In genomic region chr17:27480143-27481103, GRCm38 (mm10) we compare ENCODE assay signal across 8 mouse cellular contexts. TPM values are rescaled to one million over a fixed set of nuclear protein-coding genes. Genes with fewer than 3 reads are reported as not detected.
DNase-seq lines count a peak whose midpoint lies in the region; ATAC-seq and TF ChIP-seq lines count a peak whose summit lies in the region.
"Had no signal": no experiment of that assay in that cellular context is flagged by ENCODE, and none has a peak within 500 bp of the region (broad histone marks: within the 10 kb centered on the region; RNA-seq: fewer than 3 reads in every experiment).

No protein-coding gene starts in this region.

- peak overlapping the region; percentile 12; the same call in 1 of the 2 replicates for H3K4me2 ChIP-seq in forebrain, embryonic 15.5 days (replicated peaks)
- peak overlapping the region; percentile 17 for H3K4me2 ChIP-seq in hindbrain, embryonic 16.5 days (ENCODE audit: low read length)
- H3K4me2 ChIP-seq in lung, postnatal 0 days (replicated peaks; ENCODE audit: low read depth, low read length) = peak overlapping the region; percentile 9; the same call in 1 of the 2 replicates

- H3K4me1 ChIP-seq in forebrain, embryonic 15.5 days = peaks cover 15% of the 10 kb centered on the region
- H3K4me1 ChIP-seq in hindbrain, embryonic 16.5 days (ENCODE audit: control insufficient read depth, insufficient read depth, low read depth, low read length) = peaks cover 14% of the 10 kb centered on the region
- H3K4me1 ChIP-seq in lung, postnatal 0 days (ENCODE audit: insufficient read depth, low read depth, low read length) = no peaks in the 10 kb centered on the region

- no peaks in the 10 kb centered on the region for H3K27me3 ChIP-seq in forebrain, embryonic 15.5 days
- H3K27me3 ChIP-seq in hindbrain, embryonic 16.5 days (replicated peaks; ENCODE audit: control insufficient read depth, insufficient read depth, low read length) = no peaks in the 10 kb centered on the region
- no peaks in the 10 kb centered on the region for H3K27me3 ChIP-seq in lung, postnatal 0 days (replicated peaks; ENCODE audit: insufficient read depth, low read length)

- no peak for TF ChIP-seq EP300 in lung, postnatal 0 days (IDR thresholded peaks at IDR 0.05)

- ATAC-seq in forebrain, embryonic 15.5 days (replicated peaks) = peak; percentile 65
- ATAC-seq in hindbrain, embryonic 16.5 days = peak; percentile 54; the same call in 1 of the 2 replicates
- peak; percentile 47; the same call in 1 of the 2 replicates for ATAC-seq in lung, postnatal 0 days
- ATAC-seq in granulocyte monocyte progenitor cell, adult 5-6 weeks (replicated peaks; ENCODE audit: poor library complexity, severe bottlenecking) = no peak

- no peaks in the 10 kb centered on the region for H3K36me3 ChIP-seq in forebrain, embryonic 15.5 days
- H3K36me3 ChIP-seq in hindbrain, embryonic 16.5 days (ENCODE audit: control insufficient read depth, insufficient read depth, low read length) = no peaks in the 10 kb centered on the region; the same call in 1 of the 2 replicates
- H3K36me3 ChIP-seq in lung, postnatal 0 days (ENCODE audit: insufficient read depth, low read length) = no peaks in the 10 kb centered on the region

- H3K27ac ChIP-seq in forebrain, embryonic 15.5 days (replicated peaks) = peak overlapping the region; percentile 78
- H3K27ac ChIP-seq in hindbrain, embryonic 16.5 days (ENCODE audit: low read depth, low read length) = peak overlapping the region; percentile 75
- H3K27ac ChIP-seq in lung, postnatal 0 days (ENCODE audit: low read length) = no peak overlapping the region
- H3K27ac ChIP-seq: kidney, postnatal 0 days had no signal

- H3K9ac ChIP-seq in forebrain, embryonic 15.5 days (replicated peaks) = peak overlapping the region; percentile 28
- peak overlapping the region; percentile 57 for H3K9ac ChIP-seq in hindbrain, embryonic 16.5 days (ENCODE audit: low read depth, low read length)
- no peak overlapping the region for H3K9ac ChIP-seq in lung, postnatal 0 days (replicated peaks; ENCODE audit: low read depth)

- no peak for TF ChIP-seq CTCF in lung, postnatal 0 days (IDR thresholded peaks at IDR 0.05)

- WGBS in forebrain, embryonic 15.5 days = 33% methylated on average over 29 of the region's 29 CpGs
- 37% methylated on average over 29 of the region's 29 CpGs for WGBS in hindbrain, embryonic 16.5 days
- 23% methylated on average over 29 of the region's 29 CpGs for WGBS in lung, postnatal 0 days

- H3K4me3 ChIP-seq in forebrain, embryonic 15.5 days = no peak overlapping the region
- H3K4me3 ChIP-seq in hindbrain, embryonic 16.5 days (ENCODE audit: low read length) = no peak overlapping the region
- H3K4me3 ChIP-seq in lung, postnatal 0 days (ENCODE audit: low read depth, low read length) = no peak overlapping the region

- DNase-seq in cerebellum, postnatal 25 days = peak; percentile 77 to 81
- DNase-seq in lung, postnatal 0 days (ENCODE audit: low spot score) = peak; percentile 25
- DNase-seq in right cerebral cortex, adult 18-20 months = peak; percentile 52
- no peak for DNase-seq in gastrocnemius, postnatal 4 days (ENCODE audit: low spot score in 2 of 2)

- no peaks in the 10 kb centered on the region for H3K9me3 ChIP-seq in forebrain, embryonic 15.5 days
- no peaks in the 10 kb centered on the region for H3K9me3 ChIP-seq in hindbrain, embryonic 16.5 days (ENCODE audit: control insufficient read depth, low read length)
- no peaks in the 10 kb centered on the region for H3K9me3 ChIP-seq in lung, postnatal 0 days (ENCODE audit: low read length)

RNA-seq across cellular contexts. Expression of gene Grm4, which starts 40.8 kb away (rescaled TPM):
- 2.4 and 3.0 TPM in 2 replicates for polyA plus RNA-seq in forebrain, embryonic 15.5 days (2015; fragmentation: Nextera tagmentation; extraction: Ambion mirVana)
- polyA plus RNA-seq in hindbrain, embryonic 16.5 days (2015; fragmentation: Nextera tagmentation; extraction: Ambion mirVana) = 9.3 and 10.0 TPM in 2 replicates
- not detected in 2 replicates for polyA plus RNA-seq in lung, postnatal 0 days (2015; fragmentation: Nextera tagmentation; extraction: Ambion mirVana)
- total RNA-seq in gastrocnemius, postnatal 4 days (2021) = under 1 TPM; 0.29 to 0.39 TPM
- not detected in 2 replicates for total RNA-seq in granulocyte monocyte progenitor cell, adult 5-6 weeks (2014; fragmentation: Nextera tagmentation)
- total RNA-seq in granulocyte monocyte progenitor cell, adult 5-6 weeks (2017) = not detected in 2 replicates

Comparison
In these comparisons a context has a peak if more than half of its experiments do, and no peak if none do; other contexts are left out.
1. DNase-seq: peak in cerebellum, postnatal 25 days (2 of 2), lung, postnatal 0 days (single experiment) and right cerebral cortex, adult 18-20 months (single experiment); none in gastrocnemius, postnatal 4 days (0 of 2).
2. Peak in every context shown above with its lines, with median percentiles within 50 percentile points of each other: H3K4me2 ChIP-seq.